ENCODE assay signal across 8 mouse cellular contexts in genomic region chr1:4571299-4572202, GRCm38 (mm10).
DNase-seq lines count a peak whose midpoint lies in the region; ATAC-seq and TF ChIP-seq lines count a peak whose summit lies in the region.

No protein-coding gene starts in this region.

- H3K4me3 ChIP-seq in ES-Bruce4 (ENCODE audit: low read depth, low read length) = peak overlapping the region; percentile 74
- H3K4me3 ChIP-seq in forebrain, postnatal 0 days (ENCODE audit: low read depth, low read length) = peak overlapping the region; percentile 63
- H3K4me3 ChIP-seq in liver, postnatal 0 days (ENCODE audit: low read depth, low read length) = peak overlapping the region; percentile 50
- H3K4me3 ChIP-seq in olfactory bulb, adult 2 months (ENCODE audit: insufficient read depth, low read depth, low read length) = peak overlapping the region; percentile 77

- TF ChIP-seq POLR2A in ES-Bruce4 (IDR thresholded peaks at IDR 0.05; ENCODE audit: insufficient read depth, low read length) = no peak
- TF ChIP-seq POLR2A in olfactory bulb, adult 2 months (IDR thresholded peaks at IDR 0.05; ENCODE audit: insufficient read depth, low read depth, low read length) = no peak; the same call in 1 of the 2 replicates

- H3K4me2 ChIP-seq in forebrain, postnatal 0 days (ENCODE audit: low read depth) = peak overlapping the region; percentile 71
- peak overlapping the region; percentile 87 for H3K4me2 ChIP-seq in liver, postnatal 0 days (ENCODE audit: low read depth, low read length)

- peak; percentile 36 for DNase-seq in cerebellum, adult 11-12 months
- DNase-seq in forebrain, postnatal 0 days = peak; percentile 87
- peak; percentile 76 for DNase-seq in heart, postnatal 25 days (ENCODE audit: low spot score)
- peak; percentile 11 to 37 for DNase-seq in layer of hippocampus, adult 18-20 months (ENCODE audit: low spot score in 2 of 2)
- DNase-seq in liver, postnatal 0 days = peak; percentile 61

- no peak overlapping the region for H3K27ac ChIP-seq in ES-Bruce4 (ENCODE audit: insufficient read depth, low read length)
- H3K27ac ChIP-seq in forebrain, postnatal 0 days (ENCODE audit: low read depth, low read length) = peak overlapping the region; percentile 92
- H3K27ac ChIP-seq in liver, postnatal 0 days (ENCODE audit: low read depth) = no peak overlapping the region
- H3K27ac ChIP-seq in olfactory bulb, adult 2 months (ENCODE audit: insufficient read depth, low read depth, low read length) = peak overlapping the region; percentile 37; the same call in 1 of the 2 replicates

- no peaks in the 10 kb centered on the region for H3K4me1 ChIP-seq in ES-Bruce4 (ENCODE audit: control insufficient read depth, insufficient read depth, low read length)
- no peaks in the 10 kb centered on the region for H3K4me1 ChIP-seq in forebrain, postnatal 0 days (ENCODE audit: insufficient read depth)
- H3K4me1 ChIP-seq in liver, postnatal 0 days (ENCODE audit: insufficient read depth) = peaks cover 7% of the 10 kb centered on the region; the same call in 1 of the 2 replicates
- H3K4me1 ChIP-seq in olfactory bulb, adult 2 months (ENCODE audit: control insufficient read depth, insufficient read depth, low read length) = peaks cover 2% of the 10 kb centered on the region; the same call in 1 of the 2 replicates

- peak overlapping the region; percentile 39 for H3K9ac ChIP-seq in ES-Bruce4 (ENCODE audit: low read depth, poor library complexity, severe bottlenecking)
- peak overlapping the region; percentile 96 for H3K9ac ChIP-seq in forebrain, postnatal 0 days
- H3K9ac ChIP-seq in liver, postnatal 0 days (replicated peaks) = peak overlapping the region; percentile 44

- ATAC-seq in forebrain, postnatal 0 days = peak; percentile 93
- peak; percentile 63 for ATAC-seq in liver, postnatal 0 days
- no peak for ATAC-seq in activated CD4-positive, CD25-positive, alpha-beta regulatory T cell, adult 4 months

- no peak for TF ChIP-seq CTCF in ES-Bruce4 (IDR thresholded peaks at IDR 0.05; ENCODE audit: low read depth, low read length)
- TF ChIP-seq CTCF in forebrain, postnatal 0 days (IDR thresholded peaks at IDR 0.05; ENCODE audit: low read depth) = peak; percentile 21; the same call in 1 of the 2 replicates
- peak; percentile 9; the same call in 1 of the 2 replicates for TF ChIP-seq CTCF in liver, postnatal 0 days (IDR thresholded peaks at IDR 0.05; ENCODE audit: low read depth)
- no peak for TF ChIP-seq CTCF in olfactory bulb, adult 2 months (IDR thresholded peaks at IDR 0.05; ENCODE audit: insufficient read depth, low read depth, low read length)

- no peaks in the 10 kb centered on the region for H3K36me3 ChIP-seq in ES-Bruce4 (ENCODE audit: control insufficient read depth, insufficient read depth, low read length, poor library complexity, severe bottlenecking)
- H3K36me3 ChIP-seq in forebrain, postnatal 0 days (ENCODE audit: insufficient read depth) = no peaks in the 10 kb centered on the region
- H3K36me3 ChIP-seq in liver, postnatal 0 days (replicated peaks; ENCODE audit: insufficient read depth, low read length) = no peaks in the 10 kb centered on the region

- H3K27me3 ChIP-seq in ES-Bruce4 (ENCODE audit: control insufficient read depth, insufficient read depth, low read length, poor library complexity, severe bottlenecking) = no peaks in the 10 kb centered on the region; the same call in 1 of the 2 replicates
- H3K27me3 ChIP-seq in forebrain, postnatal 0 days (ENCODE audit: insufficient read depth, low read length) = no peaks in the 10 kb centered on the region
- 0 out of 2 replicates have a peak, but pooled peaks cover 7% of the 10 kb centered on the region for H3K27me3 ChIP-seq in liver, postnatal 0 days (ENCODE audit: insufficient read depth, low read length)

- WGBS in forebrain, postnatal 0 days = under 1% methylated on average over 47 of the region's 58 CpGs
- 2% methylated on average over 53 of the region's 58 CpGs for WGBS in liver, postnatal 0 days (ENCODE audit: insufficient replicate concordance)
- WGBS in olfactory bulb, adult 2 months = 1% methylated on average over 58 of the region's 58 CpGs

- no peak for TF ChIP-seq EP300 in ES-Bruce4 (IDR thresholded peaks at IDR 0.05; ENCODE audit: insufficient read depth, low read depth, low read length)
- TF ChIP-seq EP300 in liver, postnatal 0 days (IDR thresholded peaks at IDR 0.05; ENCODE audit: low read depth) = no peak

- intact Hi-C loops in heart, postnatal 25 days (cut with DNase I) = loop anchor here (10.0 kb wide), 2 partner anchors 83 to 193 kb away; no protein-coding TSS in a partner anchor

- peaks cover 4% of the 10 kb centered on the region for H3K9me3 ChIP-seq in ES-Bruce4 (replicated peaks; ENCODE audit: control insufficient read depth, insufficient read depth, low read length, poor library complexity, severe bottlenecking)
- no peaks in the 10 kb centered on the region for H3K9me3 ChIP-seq in forebrain, postnatal 0 days (ENCODE audit: low read length)
- no peaks in the 10 kb centered on the region for H3K9me3 ChIP-seq in liver, postnatal 0 days (ENCODE audit: low read length)

Comparison
In these comparisons a context has a peak if more than half of its experiments do, and no peak if none do; other contexts are left out.
1. H3K27ac ChIP-seq: peak in forebrain, postnatal 0 days (single experiment) and olfactory bulb, adult 2 months (single experiment); none in ES-Bruce4 (single experiment) and liver, postnatal 0 days (single experiment).
2. H3K9ac ChIP-seq: peak in every context shown above with its lines; median percentile 96 in forebrain, postnatal 0 days; 44 in liver, postnatal 0 days; 39 in ES-Bruce4.
3. CTCF ChIP-seq: peak in forebrain, postnatal 0 days (single experiment) and liver, postnatal 0 days (single experiment); none in ES-Bruce4 (single experiment) and olfactory bulb, adult 2 months (single experiment).
4. DNase-seq: peak in every context shown above with its lines; median percentile 87 in forebrain, postnatal 0 days; 76 in heart, postnatal 25 days; 61 in liver, postnatal 0 days; 36 in cerebellum, adult 11-12 months; 24 in layer of hippocampus, adult 18-20 months.
5. Peak in every context shown above with its lines, with median percentiles within 50 percentile points of each other: H3K4me3 ChIP-seq.